Mouse (Mus musculus): ENCODE results near the gene Nf1. TPM values are rescaled to one million over a fixed set of nuclear protein-coding genes. Genes with fewer than 3 reads are reported as not detected.

The Nf1 gene
- polyA plus RNA-seq, 1 experiment from 2014 or later, result 1.3 TPM

DNA sequence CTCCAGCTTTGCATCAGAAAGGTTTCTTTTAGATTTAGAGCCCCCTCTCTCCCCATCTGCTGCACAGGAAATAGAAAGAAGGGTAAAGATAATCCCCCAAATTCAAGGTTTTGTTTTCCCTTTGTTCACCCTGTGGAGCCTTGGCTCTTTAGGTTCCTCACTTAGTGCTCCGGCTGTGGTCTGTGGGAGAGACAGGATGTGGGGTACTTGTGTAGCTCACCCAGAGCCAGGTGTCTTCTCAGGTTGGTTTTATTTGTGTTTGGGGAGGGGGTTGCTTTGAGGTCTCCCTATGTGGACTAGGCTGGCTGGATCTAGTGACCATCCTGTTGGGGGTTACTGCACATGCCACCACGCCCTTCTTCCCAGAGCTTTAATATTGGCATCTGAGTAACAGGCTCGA, 275.4 kb downstream of the Nf1 start:
- ATAC-seq (ENCODE audit: low read depth), result no peak
- Histone ChIP-seq H3K9ac (ENCODE audit: low read depth, low read length) (no peak overlapping the region), H3K4me3 (ENCODE audit: low read depth, low read length) (no peak overlapping the region), H3K27ac (ENCODE audit: low read length) (no peak overlapping the region), H3K36me3 (ENCODE audit: control insufficient read depth, insufficient read depth) (no peaks in the 10 kb centered on the region), H3K9me3 (replicated peaks; ENCODE audit: control insufficient read depth, low read length) (no peaks in the 10 kb centered on the region), H3K27me3 (ENCODE audit: control insufficient read depth, insufficient read depth, low read depth, low read length) (no peaks in the 10 kb centered on the region), H3K4me2 (ENCODE audit: low read depth, low read length) (no peak overlapping the region), H3K4me1 (ENCODE audit: control insufficient read depth, low read depth, low read length) (no peaks in the 10 kb centered on the region)
- 51% methylated on average over 3 of the region's 3 CpGs for WGBS (ENCODE audit: insufficient replicate concordance)

DNA sequence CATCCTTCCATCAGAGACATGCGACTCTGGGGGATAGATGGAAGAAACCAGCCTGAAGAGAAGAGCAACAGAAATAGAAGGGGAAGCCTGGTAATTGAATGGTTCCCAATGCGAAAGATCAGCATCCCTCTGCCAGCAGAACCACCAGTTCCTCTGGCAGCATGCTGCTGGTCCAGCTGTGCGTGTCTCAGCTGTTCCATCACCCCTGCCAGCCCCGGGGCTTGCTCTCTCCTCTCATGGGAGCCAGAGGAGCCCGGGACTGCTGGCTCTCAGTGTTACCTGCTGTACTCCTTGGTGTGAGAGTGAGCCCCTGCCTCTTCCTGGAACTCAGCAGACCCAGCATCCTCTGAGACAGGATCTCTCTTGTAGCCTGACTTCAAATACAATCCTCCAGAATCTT, 276.4 kb downstream of the Nf1 start:
- ATAC-seq (ENCODE audit: low read depth), result no peak
- no peaks in the 10 kb centered on the region for H3K4me1 ChIP-seq (ENCODE audit: control insufficient read depth, low read depth, low read length)
- 40% methylated on average over 5 of the region's 5 CpGs for WGBS (ENCODE audit: insufficient replicate concordance)
- H3K9ac ChIP-seq (ENCODE audit: low read depth, low read length), result no peak overlapping the region
- H3K27ac ChIP-seq (ENCODE audit: low read length), result no peak overlapping the region
- no peaks in the 10 kb centered on the region for H3K9me3 ChIP-seq (replicated peaks; ENCODE audit: control insufficient read depth, low read length)
- H3K4me3 ChIP-seq (ENCODE audit: low read depth, low read length), result no peak overlapping the region
- H3K27me3 ChIP-seq (ENCODE audit: control insufficient read depth, insufficient read depth, low read depth, low read length), result no peaks in the 10 kb centered on the region
- no peak overlapping the region for H3K4me2 ChIP-seq (ENCODE audit: low read depth, low read length)
- no peaks in the 10 kb centered on the region for H3K36me3 ChIP-seq (ENCODE audit: control insufficient read depth, insufficient read depth)

GRCm38 (mm10) chr11:79617991-79618390, 278.5 kb downstream of the Nf1 start:
- no peaks in the 10 kb centered on the region for H3K4me1 ChIP-seq (ENCODE audit: control insufficient read depth, low read depth, low read length)
- no peak overlapping the region for H3K4me2 ChIP-seq (ENCODE audit: low read depth, low read length)
- H3K9me3 ChIP-seq (replicated peaks; ENCODE audit: control insufficient read depth, low read length), result no peaks in the 10 kb centered on the region
- no peak for ATAC-seq (ENCODE audit: low read depth)
- H3K9ac ChIP-seq (ENCODE audit: low read depth, low read length), result no peak overlapping the region
- no peak overlapping the region for H3K27ac ChIP-seq (ENCODE audit: low read length)
- H3K36me3 ChIP-seq (ENCODE audit: control insufficient read depth, insufficient read depth), result no peaks in the 10 kb centered on the region
- H3K27me3 ChIP-seq (ENCODE audit: control insufficient read depth, insufficient read depth, low read depth, low read length), result no peaks in the 10 kb centered on the region
- WGBS (ENCODE audit: insufficient replicate concordance), result 64% methylated on average over 8 of the region's 8 CpGs
- H3K4me3 ChIP-seq (ENCODE audit: low read depth, low read length), result no peak overlapping the region

DNA sequence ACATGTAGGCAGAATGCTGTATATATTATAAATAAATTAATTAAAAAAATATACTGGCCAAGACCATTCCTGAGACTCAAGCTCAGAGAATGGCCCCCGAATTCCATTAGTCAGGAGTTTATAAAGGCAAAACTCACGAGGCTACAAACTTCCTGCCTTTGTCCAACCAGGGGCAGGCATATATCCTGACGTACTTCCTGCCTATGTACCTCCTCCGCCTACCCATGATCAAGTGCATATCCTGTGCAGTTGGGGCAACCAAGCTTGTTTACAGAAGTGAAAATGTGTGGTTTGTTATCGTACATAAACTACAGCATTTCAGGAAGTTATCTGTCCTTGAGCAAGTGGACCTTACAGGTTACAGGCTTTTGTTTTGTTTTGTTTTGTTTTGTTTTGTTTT, 283.5 kb downstream of the Nf1 start:
- H3K4me3 ChIP-seq (ENCODE audit: low read depth, low read length), result no peak overlapping the region
- H3K27ac ChIP-seq (ENCODE audit: low read length), result no peak overlapping the region
- no peaks in the 10 kb centered on the region for H3K36me3 ChIP-seq (ENCODE audit: control insufficient read depth, insufficient read depth)
- peak; percentile 27; the same call in 1 of the 2 replicates for ATAC-seq (ENCODE audit: low read depth)
- no peaks in the 10 kb centered on the region for H3K4me1 ChIP-seq (ENCODE audit: control insufficient read depth, low read depth, low read length)
- no peak overlapping the region for H3K9ac ChIP-seq (ENCODE audit: low read depth, low read length)
- no peaks in the 10 kb centered on the region for H3K27me3 ChIP-seq (ENCODE audit: control insufficient read depth, insufficient read depth, low read depth, low read length)
- no peak overlapping the region for H3K4me2 ChIP-seq (ENCODE audit: low read depth, low read length)
- 21% methylated on average over 5 of the region's 5 CpGs for WGBS (ENCODE audit: insufficient replicate concordance)
- no peaks in the 10 kb centered on the region for H3K9me3 ChIP-seq (replicated peaks; ENCODE audit: control insufficient read depth, low read length)

DNA sequence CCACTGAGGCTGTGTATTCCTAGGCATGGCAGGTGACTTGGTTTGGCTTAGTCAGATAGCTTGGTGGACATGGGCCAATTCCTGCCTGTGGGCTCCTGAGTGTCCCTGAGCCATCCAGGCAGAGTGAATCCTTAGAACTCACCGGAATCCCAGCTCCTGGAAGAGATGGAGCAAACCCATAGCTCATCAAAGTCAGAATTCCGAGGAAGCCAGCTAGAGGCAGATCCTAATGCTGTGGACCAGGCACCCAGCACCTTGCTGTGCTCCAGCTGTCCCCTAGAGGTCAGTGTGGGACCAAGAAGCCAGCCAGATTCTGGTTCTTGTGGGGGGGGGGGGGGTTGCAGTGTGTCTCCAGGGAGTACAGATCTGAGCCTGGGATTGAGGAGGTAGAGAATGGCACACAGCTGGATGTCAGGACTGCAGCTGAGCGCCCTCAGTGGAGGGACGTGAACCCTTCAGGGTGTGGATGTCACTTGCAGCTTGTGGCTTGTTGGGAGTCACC, 285.4 kb downstream of the Nf1 start:
- no peak for ATAC-seq (ENCODE audit: low read depth)
- WGBS (ENCODE audit: insufficient replicate concordance), result 13% methylated on average over 4 of the region's 4 CpGs
- no peaks in the 10 kb centered on the region for H3K4me1 ChIP-seq (ENCODE audit: control insufficient read depth, low read depth, low read length)
- no peaks in the 10 kb centered on the region for H3K27me3 ChIP-seq (ENCODE audit: control insufficient read depth, insufficient read depth, low read depth, low read length)
- no peak overlapping the region for H3K27ac ChIP-seq (ENCODE audit: low read length)
- no peak overlapping the region for H3K4me2 ChIP-seq (ENCODE audit: low read depth, low read length)
- no peaks in the 10 kb centered on the region for H3K36me3 ChIP-seq (ENCODE audit: control insufficient read depth, insufficient read depth)
- H3K4me3 ChIP-seq (ENCODE audit: low read depth, low read length), result no peak overlapping the region
- no peaks in the 10 kb centered on the region for H3K9me3 ChIP-seq (replicated peaks; ENCODE audit: control insufficient read depth, low read length)
- no peak overlapping the region for H3K9ac ChIP-seq (ENCODE audit: low read depth, low read length)

DNA sequence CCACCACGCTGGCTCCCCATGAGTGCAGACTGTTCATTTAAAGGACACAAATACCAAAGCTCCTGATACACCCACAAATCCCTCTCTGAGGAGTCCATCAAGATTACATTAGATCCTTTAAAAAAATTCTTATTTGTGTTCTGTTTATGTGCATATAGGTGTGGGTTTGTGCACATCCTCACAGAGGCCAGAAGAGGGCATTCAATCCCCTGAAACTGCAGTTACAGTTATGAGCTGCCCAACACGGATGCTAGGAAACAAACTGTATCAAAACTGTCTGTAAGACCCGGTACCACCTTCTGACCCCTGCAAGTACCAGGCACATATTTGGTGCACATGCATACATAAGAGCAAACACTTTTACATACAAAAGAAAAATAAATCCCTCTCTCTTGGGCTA, 289.2 kb downstream of the Nf1 start:
- H3K4me3 ChIP-seq (ENCODE audit: low read depth, low read length), result no peak overlapping the region
- 53% methylated on average over 3 of the region's 3 CpGs for WGBS (ENCODE audit: insufficient replicate concordance)
- H3K4me1 ChIP-seq (ENCODE audit: control insufficient read depth, low read depth, low read length), result no peaks in the 10 kb centered on the region; the same call in 1 of the 2 replicates
- ATAC-seq (ENCODE audit: low read depth), result no peak
- no peaks in the 10 kb centered on the region for H3K27me3 ChIP-seq (ENCODE audit: control insufficient read depth, insufficient read depth, low read depth, low read length)
- H3K9ac ChIP-seq (ENCODE audit: low read depth, low read length), result no peak overlapping the region
- H3K27ac ChIP-seq (ENCODE audit: low read length), result no peak overlapping the region
- H3K36me3 ChIP-seq (ENCODE audit: control insufficient read depth, insufficient read depth), result no peaks in the 10 kb centered on the region
- H3K4me2 ChIP-seq (ENCODE audit: low read depth, low read length), result no peak overlapping the region
- H3K9me3 ChIP-seq (replicated peaks; ENCODE audit: control insufficient read depth, low read length), result no peaks in the 10 kb centered on the region

GRCm38 (mm10) chr11:79629752-79630374, 290.4 kb downstream of the Nf1 start:
- no peaks in the 10 kb centered on the region for H3K9me3 ChIP-seq (replicated peaks; ENCODE audit: control insufficient read depth, low read length)
- H3K4me1 ChIP-seq (ENCODE audit: control insufficient read depth, low read depth, low read length), result no peaks in the 10 kb centered on the region; the same call in 1 of the 2 replicates
- no peaks in the 10 kb centered on the region for H3K36me3 ChIP-seq (ENCODE audit: control insufficient read depth, insufficient read depth)
- H3K27ac ChIP-seq (ENCODE audit: low read length), result no peak overlapping the region
- no peak overlapping the region for H3K9ac ChIP-seq (ENCODE audit: low read depth, low read length)
- no peak overlapping the region for H3K4me3 ChIP-seq (ENCODE audit: low read depth, low read length)
- no peak for ATAC-seq (ENCODE audit: low read depth)
- no peak overlapping the region for H3K4me2 ChIP-seq (ENCODE audit: low read depth, low read length)
- 74% methylated on average over 7 of the region's 7 CpGs for WGBS (ENCODE audit: insufficient replicate concordance)
- no peaks in the 10 kb centered on the region for H3K27me3 ChIP-seq (ENCODE audit: control insufficient read depth, insufficient read depth, low read depth, low read length)

DNA sequence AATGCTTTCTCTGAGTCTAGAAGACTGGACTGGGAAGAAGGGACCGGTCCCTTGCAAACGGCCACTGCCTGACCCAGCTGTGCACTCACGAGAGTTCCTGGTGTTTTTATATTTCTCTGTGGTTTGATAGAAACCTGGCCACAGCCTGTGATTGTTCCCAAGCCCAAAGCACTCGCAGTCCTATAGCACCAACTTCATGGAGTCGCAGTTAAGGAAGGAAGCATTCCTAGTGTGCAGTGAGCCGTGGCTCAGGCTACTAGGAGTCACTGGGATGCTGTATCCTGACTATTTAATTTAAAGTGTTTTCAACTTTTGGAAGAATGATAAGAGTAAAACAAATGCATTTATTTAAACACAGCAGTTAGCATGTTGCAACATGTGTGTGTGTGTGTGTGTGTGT, 291.0 kb downstream of the Nf1 start:
- H3K4me1 ChIP-seq (ENCODE audit: control insufficient read depth, low read depth, low read length), result no peaks in the 10 kb centered on the region; the same call in 1 of the 2 replicates
- no peak overlapping the region for H3K9ac ChIP-seq (ENCODE audit: low read depth, low read length)
- H3K36me3 ChIP-seq (ENCODE audit: control insufficient read depth, insufficient read depth), result no peaks in the 10 kb centered on the region
- no peak for ATAC-seq (ENCODE audit: low read depth)
- 65% methylated on average over 6 of the region's 6 CpGs for WGBS (ENCODE audit: insufficient replicate concordance)
- no peak overlapping the region for H3K4me2 ChIP-seq (ENCODE audit: low read depth, low read length)
- no peaks in the 10 kb centered on the region for H3K9me3 ChIP-seq (replicated peaks; ENCODE audit: control insufficient read depth, low read length)
- H3K27ac ChIP-seq (ENCODE audit: low read length), result no peak overlapping the region
- no peak overlapping the region for H3K4me3 ChIP-seq (ENCODE audit: low read depth, low read length)
- no peaks in the 10 kb centered on the region for H3K27me3 ChIP-seq (ENCODE audit: control insufficient read depth, insufficient read depth, low read depth, low read length)

Measured in liver, embryonic 16.5 days (tissue).